Comparison of ENCODE assay signal across 21 mouse cellular contexts in the genomic region with DNA sequence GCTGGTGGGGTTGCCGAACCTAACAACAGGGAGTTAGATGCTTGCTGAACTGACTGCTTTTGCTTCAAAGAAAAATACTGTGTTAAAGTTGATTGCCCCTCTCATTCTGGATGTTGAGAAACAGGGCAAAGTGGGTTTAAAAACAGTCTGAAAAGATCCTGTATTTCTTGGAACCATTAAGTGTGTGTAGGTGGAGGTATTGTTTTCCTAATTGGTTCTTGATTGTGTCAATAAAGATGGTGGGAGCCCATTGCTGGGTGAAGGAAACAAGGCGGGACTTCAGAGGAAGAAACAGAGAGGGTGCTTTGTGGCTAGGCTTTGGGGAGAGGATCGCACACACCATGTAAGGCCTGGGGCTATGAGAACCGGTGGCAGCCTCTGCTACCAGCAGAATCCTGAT. TPM values are rescaled to one million over a fixed set of nuclear protein-coding genes. Genes with fewer than 3 reads are reported as not detected.
"Had no signal": no experiment of that assay in that cellular context is flagged by ENCODE, and none has a peak within 500 bp of the region (broad histone marks: within the 10 kb centered on the region; RNA-seq: fewer than 3 reads in every experiment).

No protein-coding gene starts in this region.

- H3K36me3 ChIP-seq: stomach, embryonic 15.5 days had no signal

- H3K27me3 ChIP-seq: midbrain, embryonic 12.5 days; stomach, embryonic 15.5 days had no signal

- H3K27ac ChIP-seq: liver, embryonic 14.5 days; midbrain, embryonic 12.5 days; neural tube, embryonic 13.5 days; neural tube, embryonic 15.5 days; stomach, embryonic 15.5 days; stomach, postnatal 0 days had no signal

- H3K9me3 ChIP-seq: midbrain, embryonic 12.5 days; neural tube, embryonic 13.5 days; neural tube, embryonic 15.5 days; stomach, embryonic 15.5 days had no signal

- DNase-seq: lung, adult 18-20 months; lung, embryonic 14.5 days; lung, postnatal 10 days; lung, postnatal 4 days; midbrain, embryonic 14.5 days; retina, postnatal 1 day; right cerebral cortex, adult 18-20 months; right cerebral cortex, postnatal 25 days; right cerebral cortex, postnatal 4 days; spleen, adult 18-20 months; thymus, adult 2 months; thymus, postnatal 25 days; thymus, postnatal 4 days had no signal

- H3K4me3 ChIP-seq: midbrain, embryonic 12.5 days; myocyte; neural tube, embryonic 13.5 days; neural tube, embryonic 15.5 days; stomach, embryonic 15.5 days had no signal

RNA-seq across cellular contexts. Expression of a gene that starts 10.2 kb away (rescaled TPM):
- total RNA-seq: megakaryocyte, adult 5-6 weeks had no signal
